Mouse (Mus musculus) testis, adult 2 months (tissue): ENCODE data around the gene Thegl. TPM values are rescaled to one million over a fixed set of nuclear protein-coding genes. Genes with fewer than 3 reads are reported as not detected.
A peak's percentile ranks its signal among the peaks of the same experiment; 100 is the strongest.

ENCODE experiments used
- H3K27ac ChIP-seq: fragments of 200-500 bp; 2 replicates; pipeline ENCODE4 v1.5.1; 2012; ENCODE audit warnings: low read depth, low read length; ENCODE audit not compliant: control insufficient read depth, insufficient read depth
- H3K27me3 ChIP-seq: fragments of 200-500 bp; 2 replicates; pipeline ENCODE4 v1.6.1; 2012; ENCODE audit warnings: mild to moderate bottlenecking, low read length, moderate library complexity; ENCODE audit not compliant: control insufficient read depth, insufficient read depth
- H3K36me3 ChIP-seq: fragments of 200-500 bp; 2 replicates; pipeline ENCODE4 v1.6.1; 2012; ENCODE audit warnings: mild to moderate bottlenecking, low read length; ENCODE audit not compliant: control insufficient read depth, insufficient read depth
- H3K4me1 ChIP-seq: fragments of 200-500 bp; 2 replicates; pipeline ENCODE4 v1.6.1; 2012; ENCODE audit warnings: low read length; ENCODE audit not compliant: control insufficient read depth, insufficient read depth
- H3K4me3 ChIP-seq: fragments of 200-500 bp; 2 replicates; pipeline ENCODE4 v1.5.1; 2012; ENCODE audit warnings: low read depth, mild to moderate bottlenecking, low read length, moderate library complexity, mixed read lengths; ENCODE audit not compliant: control insufficient read depth
- CTCF ChIP-seq: fragments of 200-500 bp; IDR thresholded peaks from 2 replicates; pipeline ENCODE4 v1.5.1; 2012; ENCODE audit warnings: low read depth, mild to moderate bottlenecking, inconsistent platforms, low read length, moderate library complexity; ENCODE audit not compliant: control insufficient read depth, insufficient read depth, insufficient replicate concordance
- POLR2A ChIP-seq: fragments of 200-500 bp; IDR thresholded peaks from 2 replicates; pipeline ENCODE4 v1.6.1; 2012; ENCODE audit warnings: low read depth, mild to moderate bottlenecking, inconsistent platforms, low read length, moderate library complexity; ENCODE audit not compliant: control insufficient read depth
- polyA plus RNA-seq: library from polyadenylated mRNA; depleted of rRNA; stranded (reverse); fragments of >200 nt; gene quantifications from 2 replicates; pipeline ENCODE4 v1.2.3, GENCODE M21; 2012

Gene Thegl
- polyA plus RNA-seq, 1 experiment, result 149 TPM

- Histone ChIP-seq H3K4me3 (no peak overlapping the region), H3K4me1 (no peaks in the 10 kb centered on the region), H3K27me3 (no peaks in the 10 kb centered on the region), H3K27ac (no peak overlapping the region), H3K36me3 (peaks cover 10% of the 10 kb centered on the region)
- TF ChIP-seq POLR2A (no peak), CTCF (no peak)
These were observed 31.8 kb upstream of the Thegl start for GRCm38 (mm10) chr5:76984015-76984414.

- no peak for TF ChIP-seq POLR2A
- no peak for TF ChIP-seq CTCF
- H3K4me1 ChIP-seq, result no peaks in the 10 kb centered on the region
- peaks cover 3% of the 10 kb centered on the region for H3K36me3 ChIP-seq
- no peaks in the 10 kb centered on the region for H3K27me3 ChIP-seq
- no peak overlapping the region for H3K4me3 ChIP-seq
- no peak overlapping the region for H3K27ac ChIP-seq
These were observed 25.0 kb upstream of the Thegl start for GRCm38 (mm10) chr5:76990789-76991188.

- H3K4me1 ChIP-seq, result no peaks in the 10 kb centered on the region
- no peak overlapping the region for H3K27ac ChIP-seq
- no peaks in the 10 kb centered on the region for H3K27me3 ChIP-seq
- H3K4me3 ChIP-seq, result no peak overlapping the region
- peaks cover 4% of the 10 kb centered on the region for H3K36me3 ChIP-seq
- no peak for TF ChIP-seq CTCF
- TF ChIP-seq POLR2A, result no peak
These were observed 22.5 kb upstream of the Thegl start for GRCm38 (mm10) chr5:76993174-76993814.

- Histone ChIP-seq H3K27me3 (peaks cover 3% of the 10 kb centered on the region; the same call in 1 of the 2 replicates), H3K27ac (no peak overlapping the region), H3K4me1 (no peaks in the 10 kb centered on the region; the same call in 1 of the 2 replicates), H3K4me3 (no peak overlapping the region), H3K36me3 (peaks cover 2% of the 10 kb centered on the region)
- TF ChIP-seq POLR2A, result no peak
- TF ChIP-seq CTCF, result no peak
These were observed 17.4 kb upstream of the Thegl start for GRCm38 (mm10) chr5:76998416-76998815.

GRCm38 (mm10) chr5:77001192-77001591, 14.6 kb upstream of the Thegl start:
- H3K4me3 ChIP-seq, result peak overlapping the region; percentile 85
- TF ChIP-seq CTCF (no peak), POLR2A (peak; percentile 67; the same call in 1 of the 2 replicates)
- H3K4me1 ChIP-seq, result no peaks in the 10 kb centered on the region; the same call in 1 of the 2 replicates
- peak overlapping the region; percentile 40; the same call in 1 of the 2 replicates for H3K27ac ChIP-seq
- peaks cover 3% of the 10 kb centered on the region; the same call in 1 of the 2 replicates for H3K27me3 ChIP-seq
- H3K36me3 ChIP-seq, result peaks cover 2% of the 10 kb centered on the region

- peak within 1 kb of the TSS; percentile 87 for H3K4me3 ChIP-seq
These were observed 11.6 kb upstream of the Thegl start, which contains the start of gene Arl9 for GRCm38 (mm10) chr5:77004051-77004821. Gene Arl9, plus strand, starts transcription at chr5:77004055.

GRCm38 (mm10) chr5:77010352-77010751, 5.5 kb upstream of the Thegl start:
- Histone ChIP-seq H3K36me3 (no peaks in the 10 kb centered on the region), H3K27ac (no peak overlapping the region), H3K4me1 (no peaks in the 10 kb centered on the region), H3K27me3 (no peaks in the 10 kb centered on the region), H3K4me3 (no peak overlapping the region)
- TF ChIP-seq POLR2A (no peak), CTCF (no peak)

More at GRCm38 (mm10) chr5:77004051-77004821, 11.6 kb upstream of the Thegl start, which contains the start of gene Arl9:
- TF ChIP-seq POLR2A (peak; percentile 47; the same call in 1 of the 2 replicates), CTCF (no peak)
- peaks cover 3% of the 10 kb centered on the region; the same call in 1 of the 2 replicates for H3K27me3 ChIP-seq
- peaks cover 1% of the 10 kb centered on the region; the same call in 1 of the 2 replicates for H3K36me3 ChIP-seq
- H3K4me1 ChIP-seq, result no peaks in the 10 kb centered on the region; the same call in 1 of the 2 replicates
- no peak within 1 kb of the TSS; the same call in 1 of the 2 replicates for H3K27ac ChIP-seq
